Mouse (Mus musculus): ENCODE results near the gene 1700029J07Rik.

Gene 1700029J07Rik

DNA sequence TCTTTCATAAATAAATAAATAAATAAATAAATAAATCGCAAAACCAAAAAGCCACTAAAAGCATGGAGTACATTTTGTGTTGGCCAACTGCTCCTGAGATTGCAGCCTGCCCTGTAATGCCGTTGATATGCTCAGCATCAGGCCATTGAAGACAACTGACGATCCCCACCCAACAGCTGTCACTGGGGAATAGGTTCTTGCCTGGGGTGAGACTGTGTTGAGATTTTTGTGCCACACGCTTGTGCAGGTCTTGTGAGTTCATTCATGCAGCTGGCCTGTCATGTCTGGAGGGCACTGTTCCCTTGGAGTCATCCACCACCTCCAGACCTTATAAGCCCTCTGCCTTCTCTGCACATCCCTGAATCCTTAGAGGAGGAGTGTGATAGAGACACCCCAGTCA is 28.8 kb downstream of the 1700029J07Rik start:
- DNase-seq = no peak

DNA sequence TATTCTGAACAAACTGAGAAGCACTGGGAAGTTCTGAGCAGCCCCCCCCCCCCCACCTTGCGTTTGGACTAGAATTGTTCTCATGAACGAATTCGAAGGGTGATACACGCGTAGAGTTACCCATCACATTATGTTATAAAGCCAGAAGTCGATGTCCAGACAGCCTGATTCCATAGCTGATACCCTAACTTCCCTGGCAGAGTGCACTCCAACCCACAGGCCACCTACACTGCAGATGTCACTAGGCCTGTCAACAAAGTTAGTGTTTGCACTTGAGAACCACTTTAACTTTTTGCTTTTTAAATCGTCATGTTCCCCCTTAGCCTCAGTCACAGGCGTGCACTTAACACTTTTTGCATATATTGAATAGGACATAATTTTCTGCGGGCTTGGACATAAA is 38.1 kb downstream of the 1700029J07Rik start:
- DNase-seq = no peak

DNA sequence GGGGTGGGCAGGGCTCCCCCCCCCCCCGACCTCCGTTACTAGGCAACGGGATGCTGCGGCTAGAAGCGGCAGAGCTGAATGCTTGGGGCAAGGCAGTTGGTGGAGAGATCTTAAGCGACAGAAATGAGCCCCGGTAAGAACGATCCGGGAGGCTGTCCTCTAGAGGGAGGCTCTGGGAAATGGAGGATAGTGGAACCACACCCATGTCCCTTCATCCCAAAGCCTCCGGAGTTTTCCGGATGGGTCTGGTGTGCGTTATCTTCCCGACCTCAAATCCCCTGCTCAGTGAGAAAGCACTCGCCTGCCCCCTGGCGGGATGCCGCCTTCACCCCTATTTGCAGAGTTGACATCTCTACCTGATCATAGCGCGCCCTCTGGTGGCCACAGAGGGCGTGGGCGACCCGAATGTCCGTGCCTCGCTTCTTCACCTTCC is 40.5 kb downstream of the 1700029J07Rik start, which contains the start of gene Ccdc110:
Ccdc110 (plus strand) TSS at position 38 of the 433 bp plus-strand sequence.
- DNase-seq = peak; percentile 77 to 79

DNA sequence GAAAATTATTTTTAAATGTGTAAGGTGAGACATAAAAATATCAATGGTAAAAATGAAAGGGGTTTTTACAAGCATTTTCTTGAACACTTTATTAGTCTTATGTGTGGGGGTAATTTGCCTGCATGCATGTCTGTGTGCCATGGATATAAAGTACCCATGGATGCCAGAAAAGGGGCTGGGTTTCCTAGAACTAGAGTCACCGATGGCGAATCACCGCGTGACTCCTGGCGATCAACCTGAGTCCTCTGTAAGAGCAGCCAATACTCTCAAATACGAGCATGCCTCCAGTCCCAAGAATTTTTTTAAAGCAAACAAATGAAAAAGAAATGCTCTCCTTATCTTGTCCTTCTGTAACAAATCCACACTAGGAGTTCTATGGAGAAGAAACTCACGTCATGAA is 52.9 kb downstream of the 1700029J07Rik start:
- DNase-seq = no peak

DNA sequence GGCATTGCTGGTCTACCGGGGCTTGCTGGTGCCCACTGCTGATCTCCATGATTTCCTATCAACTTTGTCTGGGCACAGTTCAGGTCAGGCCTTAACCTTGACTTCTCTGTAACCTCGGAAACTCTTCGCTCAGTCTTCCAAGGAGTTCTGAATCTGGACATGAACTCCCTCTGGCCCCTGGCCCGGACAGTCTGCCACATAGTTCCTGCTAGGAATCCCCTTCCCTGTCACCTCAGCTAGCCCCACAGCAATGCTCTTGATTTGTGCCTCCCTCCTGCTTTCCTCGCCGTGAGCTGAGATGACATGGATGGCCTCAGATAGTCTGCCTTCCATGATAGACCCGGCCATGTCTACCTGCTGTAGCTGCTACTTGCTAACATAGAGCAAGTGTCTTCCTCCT is 54.7 kb downstream of the 1700029J07Rik start:
- DNase-seq = no peak

DNA sequence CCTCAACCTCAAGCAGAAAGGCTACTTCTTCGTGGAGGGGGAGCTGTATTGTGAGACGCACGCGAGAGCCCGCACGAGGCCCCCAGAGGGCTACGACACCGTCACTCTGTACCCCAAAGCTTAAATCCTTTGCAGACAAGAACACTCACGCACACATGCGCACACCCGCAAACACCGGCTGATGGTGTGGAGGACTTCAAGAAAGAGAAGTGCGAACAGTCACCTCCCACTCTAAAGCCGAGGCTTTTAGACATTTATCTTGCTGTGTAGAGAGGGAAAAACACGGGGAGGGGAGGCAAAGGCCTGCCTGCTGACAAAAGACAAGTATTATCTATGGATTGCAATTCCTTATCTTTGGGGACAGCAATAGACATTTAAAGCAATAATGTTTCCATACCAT is 56.2 kb downstream of the 1700029J07Rik start:
- DNase-seq = no peak

DNA sequence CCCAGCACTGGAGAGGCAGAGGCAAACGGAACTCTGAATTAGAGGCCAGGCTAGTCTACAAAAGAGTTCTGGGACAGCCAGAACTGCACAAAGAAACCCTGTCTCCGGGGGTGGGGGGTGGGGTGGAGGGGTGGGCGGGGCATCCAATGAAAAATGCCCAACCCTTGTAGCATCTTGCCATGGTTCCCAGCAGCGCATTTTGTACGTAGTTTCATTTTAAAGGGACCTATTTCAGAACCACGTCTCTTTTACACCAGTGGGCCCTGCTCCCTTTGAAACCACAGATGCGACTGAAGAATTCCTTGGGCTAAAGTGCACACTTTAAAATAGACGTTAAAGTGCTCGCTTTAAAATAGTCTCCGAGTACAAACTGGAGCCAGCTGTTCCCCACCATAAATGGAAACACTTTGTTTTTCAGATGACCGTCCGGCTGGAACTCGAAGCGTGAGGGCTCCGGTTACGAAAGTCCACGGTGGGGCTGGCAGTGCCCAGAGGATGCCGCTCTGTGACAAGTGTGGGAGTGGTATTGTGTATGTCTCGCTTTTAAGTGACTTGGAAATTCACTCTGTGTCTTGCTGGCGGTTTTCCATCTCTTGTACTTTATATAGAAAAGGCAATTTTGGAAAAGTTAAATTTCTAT is 57.9 kb downstream of the 1700029J07Rik start:
- no peak for DNase-seq

DNA sequence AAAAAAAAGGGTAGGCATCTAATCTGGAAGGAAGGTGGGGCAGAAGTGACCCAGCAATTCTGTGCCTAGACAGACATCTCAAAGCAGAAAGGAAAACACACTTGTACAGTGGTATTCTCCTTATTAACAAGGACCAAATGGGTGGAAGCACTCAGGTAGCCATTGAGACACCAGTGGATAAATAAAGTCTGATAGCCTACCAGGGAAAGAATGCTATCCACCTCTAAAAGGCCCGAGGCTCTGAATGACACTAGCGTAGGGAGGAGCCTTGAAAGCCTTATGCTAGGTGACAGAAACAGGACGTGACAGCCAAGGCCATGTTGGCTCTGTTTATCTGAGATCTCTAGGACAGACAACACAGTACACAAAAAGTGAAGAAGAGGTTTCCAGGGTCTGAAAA is 58.6 kb downstream of the 1700029J07Rik start:
- no peak for DNase-seq

DNA sequence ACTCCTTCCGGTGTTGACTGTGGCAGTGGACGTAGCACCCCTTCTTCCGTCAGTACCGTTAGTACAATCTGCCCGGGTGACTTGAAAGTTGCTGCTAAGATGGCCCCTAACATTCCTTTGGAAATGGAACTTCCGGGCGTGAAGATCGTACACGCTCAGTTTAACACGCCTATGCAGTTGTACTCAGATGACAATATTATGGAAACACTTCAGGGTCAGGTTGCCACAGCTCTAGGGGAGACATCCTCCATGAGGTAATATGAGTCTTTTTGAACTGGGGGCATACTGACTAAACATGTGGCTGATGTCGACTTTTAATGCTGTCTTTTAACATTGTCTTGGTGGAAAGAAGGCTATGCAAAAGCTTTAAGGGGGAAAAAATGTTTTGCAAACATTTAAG is 61.3 kb downstream of the 1700029J07Rik start:
- DNase-seq = no peak

DNA sequence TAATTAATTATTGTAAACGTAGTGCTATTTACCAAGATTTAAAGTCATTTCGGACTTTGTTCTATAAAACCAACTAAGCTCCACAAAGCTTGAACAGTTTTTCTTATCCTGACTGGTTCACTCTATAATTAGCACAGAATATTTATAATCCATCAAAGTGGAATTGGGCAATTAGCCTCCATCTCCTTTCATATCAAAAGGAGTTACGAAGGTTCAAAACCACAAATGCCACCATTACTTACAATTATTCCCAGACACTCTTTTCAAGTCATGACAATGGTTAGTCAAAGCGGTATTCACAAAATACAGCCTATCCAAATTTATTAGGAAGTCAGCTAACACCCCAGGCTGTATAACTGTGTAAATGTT is 68.8 kb downstream of the 1700029J07Rik start:
- DNase-seq = no peak

DNA sequence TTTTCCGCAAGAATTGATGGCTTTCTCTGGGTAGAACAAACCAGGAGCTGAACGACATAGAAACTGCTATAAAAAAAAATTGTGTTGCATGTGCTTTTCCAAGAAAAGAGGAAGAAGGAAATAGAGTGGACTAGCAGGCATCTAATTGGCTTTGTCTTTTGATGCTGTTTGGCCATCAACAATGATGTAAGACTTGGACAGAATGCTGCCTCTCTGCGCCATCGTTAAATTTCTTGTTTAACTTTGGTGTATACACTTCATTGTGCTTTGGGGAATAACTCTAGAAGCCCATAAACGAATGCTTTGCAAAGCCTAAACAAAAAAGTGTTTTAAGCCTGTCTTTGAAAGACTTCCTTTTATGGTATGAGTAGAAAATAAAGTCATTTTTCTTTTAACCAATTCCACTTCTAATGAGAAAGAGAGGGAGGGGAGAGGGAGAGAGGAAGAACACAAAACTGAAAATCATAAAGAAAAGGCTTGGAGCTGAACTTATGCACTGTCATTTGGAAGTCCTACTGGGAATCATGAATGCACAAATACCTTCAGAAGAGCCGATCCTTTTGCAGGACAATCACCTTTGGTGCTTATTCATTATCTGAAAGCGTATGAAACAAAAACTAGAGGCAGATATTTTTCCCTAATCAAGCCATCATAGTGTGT is 69.3 kb downstream of the 1700029J07Rik start:
- no peak for DNase-seq

DNA sequence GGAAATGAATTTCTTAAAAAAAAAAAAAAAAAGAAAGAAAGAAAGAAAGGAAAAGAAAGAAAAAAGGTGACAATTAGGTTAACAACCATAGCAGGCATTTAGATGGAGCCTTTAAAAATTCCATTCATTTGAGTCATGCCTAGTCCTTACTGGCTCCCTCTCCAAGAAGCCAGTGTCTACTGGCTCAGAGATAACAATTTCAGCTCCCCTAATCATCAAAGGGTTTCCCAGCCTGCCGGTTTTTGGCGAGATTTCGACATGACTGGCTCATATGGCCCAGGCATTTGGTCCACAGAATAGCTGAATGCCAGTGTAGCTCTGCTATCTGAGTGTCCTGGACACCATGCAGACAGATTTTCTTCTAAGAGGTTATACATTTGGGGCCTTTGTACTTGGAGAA is 71.4 kb downstream of the 1700029J07Rik start:
- no peak for DNase-seq
